Mouse (Mus musculus): ENCODE data around the gene 6030445D17Rik.

6030445D17Rik gene

GRCm38 (mm10) chr4:136462086-136462838, at the start of gene 6030445D17Rik:
6030445D17Rik (plus strand) TSS chr4:136462250.
- DNase-seq (ENCODE audit: low read depth, low spot score) = peak; percentile 80

GRCm38 (mm10) chr4:136415477-136415876, 46.6 kb upstream of the 6030445D17Rik start:
- no peak for DNase-seq (ENCODE audit: low read depth, low spot score)

- no peak for DNase-seq (ENCODE audit: low read depth, low spot score)
Observed at GRCm38 (mm10) chr4:136418962-136419361, 43.1 kb upstream of the 6030445D17Rik start.

DNA sequence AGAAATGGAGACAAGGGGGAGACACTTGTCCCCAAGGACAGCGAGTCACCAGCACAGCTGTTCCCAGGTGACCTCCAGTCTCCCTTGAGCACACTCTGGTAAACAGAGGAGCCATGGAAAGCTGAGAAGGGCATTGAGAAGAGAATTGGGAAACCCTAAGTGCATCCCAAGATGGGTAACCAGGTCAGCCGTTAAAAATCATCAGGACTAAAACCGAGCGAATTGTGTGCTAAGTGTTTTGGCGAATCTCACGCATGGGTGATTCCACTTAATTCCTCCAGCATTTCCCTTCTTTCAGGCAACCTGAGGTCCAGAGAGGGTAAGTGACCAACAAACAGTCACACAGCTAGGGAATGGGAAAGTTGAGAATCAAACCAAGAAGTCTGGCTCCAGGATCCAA, 42.7 kb upstream of the 6030445D17Rik start:
- no peak for DNase-seq (ENCODE audit: low read depth, low spot score)

GRCm38 (mm10) chr4:136423224-136423623, 38.8 kb upstream of the 6030445D17Rik start, which contains the start of gene Htr1d:
Htr1d (plus strand) TSS chr4:136423524.
- DNase-seq (ENCODE audit: low read depth, low spot score) = no peak

GRCm38 (mm10) chr4:136424120-136424999, 37.7 kb upstream of the 6030445D17Rik start:
- no peak for DNase-seq (ENCODE audit: low read depth, low spot score)

- peak; percentile 48 for DNase-seq (ENCODE audit: low read depth, low spot score)
Observed at GRCm38 (mm10) chr4:136425000-136425288, 37.1 kb upstream of the 6030445D17Rik start.

DNA sequence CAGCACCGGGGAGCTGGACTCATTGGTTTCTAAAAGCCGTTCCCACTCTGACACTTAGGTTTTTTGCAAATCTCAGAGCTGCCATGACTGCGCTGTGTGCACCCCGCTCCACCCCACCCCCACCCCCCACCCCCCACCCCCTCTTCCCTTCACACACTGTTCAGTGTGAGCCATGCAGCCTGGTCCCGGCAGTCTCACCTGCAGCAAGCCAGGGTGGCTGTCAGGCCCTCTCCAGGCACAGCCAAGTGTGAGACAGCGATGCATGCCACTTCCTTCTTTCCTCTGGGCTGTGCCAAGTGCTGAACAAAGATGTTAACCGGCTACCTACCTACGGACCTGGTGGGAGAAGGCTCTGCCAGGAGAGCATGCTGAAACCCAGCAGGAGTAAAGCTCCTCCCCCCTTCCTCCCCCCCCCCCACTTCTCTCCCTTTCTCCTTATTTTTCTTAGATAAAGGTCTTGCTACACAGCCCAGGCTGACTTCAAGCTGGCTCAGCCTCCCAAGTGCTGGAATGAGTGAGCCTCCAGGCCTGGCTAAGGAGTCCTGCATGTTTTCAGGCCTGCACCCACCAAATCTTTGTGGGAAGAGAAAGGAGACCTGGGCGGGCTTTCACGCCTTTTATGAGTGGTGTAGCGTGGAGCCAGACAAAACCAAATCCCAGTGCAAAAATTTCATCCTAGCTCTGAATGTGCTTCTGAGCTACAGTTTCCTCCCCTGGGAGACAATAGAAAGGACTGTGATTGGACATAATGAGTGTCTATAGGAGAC, 31.3 kb upstream of the 6030445D17Rik start:
- peak; percentile 31 for DNase-seq (ENCODE audit: low read depth, low spot score)

- DNase-seq (ENCODE audit: low read depth, low spot score) = peak; percentile 62
Observed at GRCm38 (mm10) chr4:136431376-136431693, 30.7 kb upstream of the 6030445D17Rik start.

DNA sequence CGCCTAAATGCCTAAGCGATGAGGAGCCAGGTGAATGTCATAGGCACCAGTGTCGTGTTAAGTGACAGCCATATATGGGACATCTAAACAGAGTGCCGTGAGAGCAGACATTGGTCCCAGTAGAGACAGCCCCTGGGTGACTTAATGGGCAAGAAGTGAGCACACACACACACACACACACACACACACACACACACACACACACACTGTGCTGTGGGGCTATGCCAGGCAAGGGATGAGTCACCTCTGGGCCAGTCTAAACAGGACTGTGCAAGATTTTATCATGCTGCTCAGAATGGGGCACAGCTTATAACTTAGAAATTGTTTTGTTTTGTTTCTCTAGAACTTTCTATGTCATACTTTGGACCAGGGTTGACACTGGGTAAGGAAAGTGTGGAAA, 28.0 kb upstream of the 6030445D17Rik start:
- no peak for DNase-seq (ENCODE audit: low read depth, low spot score)

- no peak for DNase-seq (ENCODE audit: low read depth, low spot score)
Observed at GRCm38 (mm10) chr4:136439106-136439505, 22.9 kb upstream of the 6030445D17Rik start.

- DNase-seq (ENCODE audit: low read depth, low spot score) = peak; percentile 47
Observed at GRCm38 (mm10) chr4:136441354-136442043, 20.6 kb upstream of the 6030445D17Rik start.

GRCm38 (mm10) chr4:136444561-136444960, 17.5 kb upstream of the 6030445D17Rik start:
- no peak for DNase-seq (ENCODE audit: low read depth, low spot score)

- no peak for DNase-seq (ENCODE audit: low read depth, low spot score)
Observed at GRCm38 (mm10) chr4:136449795-136450194, 12.3 kb upstream of the 6030445D17Rik start.

DNA sequence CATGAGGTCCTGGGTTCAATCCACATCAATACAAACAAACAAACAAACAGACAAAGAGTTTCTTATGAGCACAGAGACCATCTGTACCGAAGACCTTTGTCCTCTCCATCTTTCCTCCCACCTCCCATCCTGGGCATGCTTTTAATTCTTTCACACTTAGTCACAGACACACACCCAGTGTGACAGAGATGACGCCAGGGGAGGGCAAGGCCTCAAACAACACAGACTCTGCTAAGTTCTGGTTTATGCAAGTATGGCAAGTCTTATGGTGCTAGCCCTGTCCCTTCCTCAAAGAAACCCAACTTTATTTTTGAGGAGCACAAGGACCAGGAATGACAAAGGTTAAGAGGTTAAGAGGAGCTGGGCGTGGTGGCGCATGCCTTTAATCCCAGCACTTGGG, 11.8 kb upstream of the 6030445D17Rik start:
- DNase-seq (ENCODE audit: low read depth, low spot score) = no peak

DNA sequence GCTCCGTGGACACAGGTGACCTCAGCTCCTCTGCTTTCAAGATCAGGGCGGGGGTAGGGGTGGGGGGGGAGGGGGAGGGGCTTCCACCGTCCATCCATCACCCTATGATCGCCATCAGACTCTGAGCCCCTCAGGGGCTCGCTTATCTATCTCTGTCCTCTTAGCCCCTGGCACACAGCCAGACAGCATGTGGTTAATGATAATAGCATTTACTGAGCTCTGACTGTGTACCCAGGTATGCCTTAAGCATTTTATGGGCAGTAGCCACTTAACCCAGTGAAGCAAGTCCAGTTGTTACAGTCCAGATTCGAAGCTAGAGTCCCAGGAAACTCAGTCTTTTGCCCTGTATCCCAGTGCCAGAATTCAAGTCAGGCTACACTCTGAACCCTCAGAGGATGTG, 10.5 kb upstream of the 6030445D17Rik start:
- DNase-seq (ENCODE audit: low read depth, low spot score) = no peak

- no peak for DNase-seq (ENCODE audit: low read depth, low spot score)
Observed at GRCm38 (mm10) chr4:136452286-136452685, 9.8 kb upstream of the 6030445D17Rik start.

GRCm38 (mm10) chr4:136452792-136453191, 9.3 kb upstream of the 6030445D17Rik start:
- DNase-seq (ENCODE audit: low read depth, low spot score) = no peak

DNA sequence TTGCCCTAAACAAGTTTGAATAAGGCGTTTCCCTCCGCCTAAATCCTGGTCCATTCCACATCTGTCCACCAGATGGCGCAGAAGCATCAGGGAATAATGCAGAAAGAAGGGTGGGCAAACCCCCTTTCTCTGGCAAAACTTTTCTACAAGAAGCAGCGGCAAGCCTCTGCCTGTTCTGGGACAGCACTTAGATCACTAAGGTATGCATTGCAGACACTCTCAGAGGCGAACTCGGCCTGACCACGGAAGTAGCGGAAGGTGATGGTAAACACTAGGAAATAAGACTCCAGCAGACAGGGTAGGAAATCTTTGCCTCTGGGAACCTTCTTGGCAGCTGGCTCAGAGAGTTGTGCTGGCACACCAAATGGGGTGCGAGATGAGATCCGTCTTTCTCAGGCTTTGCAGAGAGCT, 7.2 kb upstream of the 6030445D17Rik start:
- DNase-seq (ENCODE audit: low read depth, low spot score) = peak; percentile 79

DNA sequence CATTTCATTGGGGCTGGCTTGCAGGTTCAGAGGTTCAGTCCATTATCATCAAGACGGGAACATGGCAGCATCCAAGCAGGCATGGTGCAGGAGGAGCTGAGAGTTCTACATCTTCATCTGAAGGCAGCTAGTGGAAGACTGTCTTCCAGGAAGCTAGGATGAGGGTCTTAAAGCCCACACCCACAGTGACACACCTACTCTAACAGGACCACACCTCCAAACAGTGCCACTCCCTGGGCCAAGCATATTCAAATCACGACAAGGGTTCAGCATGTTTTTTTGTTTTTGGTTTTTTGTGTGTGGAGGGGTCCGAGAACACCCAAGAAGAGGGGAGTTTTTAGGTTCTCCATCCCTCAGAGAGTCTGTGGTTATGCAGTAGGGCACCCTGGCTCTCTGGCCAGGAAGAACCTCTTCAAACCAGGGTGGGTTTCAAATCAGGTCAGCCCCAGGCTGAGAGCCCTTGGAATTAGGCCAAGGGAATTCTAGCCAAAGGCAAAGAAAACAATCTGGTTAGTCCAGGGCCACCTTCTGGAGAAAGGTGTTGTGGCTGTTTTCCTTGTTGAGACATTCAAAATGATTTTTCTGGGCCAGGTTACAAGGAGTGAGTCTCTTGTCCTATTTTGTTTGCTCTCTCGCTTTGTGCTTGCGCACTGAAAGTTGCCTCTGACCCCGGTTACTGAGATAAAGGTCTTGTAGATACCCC, 5.4 kb upstream of the 6030445D17Rik start:
- DNase-seq (ENCODE audit: low read depth, low spot score) = peak; percentile 33

DNA sequence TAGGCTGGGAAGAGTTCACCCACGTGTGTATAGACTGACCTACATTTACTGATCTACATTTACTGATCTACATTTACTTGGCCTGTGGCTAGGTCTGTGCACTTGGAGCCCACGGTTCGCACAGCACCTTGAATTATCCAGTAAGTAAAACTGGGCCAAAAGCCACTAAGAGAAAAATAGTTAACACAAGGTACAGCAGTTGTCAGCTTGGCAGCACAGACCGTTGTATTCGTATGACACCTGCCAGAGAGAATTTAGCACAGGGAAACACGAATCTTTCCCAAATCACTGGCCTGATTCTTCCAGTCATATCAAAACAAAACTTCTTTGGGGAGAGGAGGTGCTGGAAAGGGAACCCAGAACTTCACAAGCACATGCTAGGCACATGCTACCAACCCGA, 3.8 kb upstream of the 6030445D17Rik start:
- DNase-seq (ENCODE audit: low read depth, low spot score) = peak; percentile 54

Measured in brain, adult 2 months (tissue).